Mouse (Mus musculus): Measurements from ENCODE around the gene Emx1. TPM values are rescaled to one million over a fixed set of nuclear protein-coding genes. Genes with fewer than 3 reads are reported as not detected.

The Emx1 gene
- polyA plus RNA-seq, 2 experiments = 0.63 TPM; not detected in 1

DNA sequence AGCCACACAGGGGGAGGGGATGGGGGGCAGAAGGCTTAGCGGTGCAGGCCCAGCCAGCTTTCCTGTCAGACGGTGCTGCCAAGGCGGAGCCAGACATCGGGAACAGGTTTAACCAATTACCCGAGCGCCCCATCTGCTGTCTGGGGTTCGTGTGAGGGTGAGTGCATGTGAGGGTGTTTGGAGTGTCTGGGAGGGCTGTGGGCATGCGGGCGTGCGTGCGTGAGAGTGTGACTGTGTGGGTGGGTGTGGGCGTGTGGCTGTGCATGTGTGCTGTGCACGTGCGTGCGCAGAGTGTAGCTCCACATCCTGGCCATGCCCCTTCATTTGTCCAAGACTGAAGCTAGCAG, 19.7 kb downstream of the Emx1 start:
- 0 out of 2 replicates have a peak overlapping the region, but pooled peaks have one; percentile 6 for H3K4me2 ChIP-seq (replicated peaks; ENCODE audit: low read depth, low read length, severe bottlenecking)
- no peak for DNase-seq (ENCODE audit: low spot score)
- ATAC-seq (ENCODE audit: low FRiP score, low read depth) = 0 out of 2 replicates have a peak, but pooled peaks have one; percentile 34

DNA sequence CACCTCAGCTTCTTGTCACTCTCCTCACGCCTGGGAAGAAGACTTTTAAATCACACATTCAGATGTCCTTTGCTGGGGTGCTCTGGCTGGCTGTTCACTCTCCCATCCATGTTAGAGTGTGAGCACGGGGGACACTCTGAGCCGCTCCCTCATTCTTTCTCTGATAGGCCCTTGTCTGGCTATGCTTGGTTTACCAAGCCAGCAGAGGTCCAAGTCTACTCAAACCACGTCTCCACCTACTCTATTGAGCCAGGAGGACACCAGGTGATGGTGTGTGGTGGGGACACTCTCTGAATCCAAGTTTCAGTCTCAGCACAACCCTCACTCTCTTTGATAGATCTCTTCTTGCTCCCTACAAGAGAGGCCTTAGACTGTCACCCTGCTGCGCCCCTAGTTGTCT, 20.1 kb downstream of the Emx1 start:
- no peak overlapping the region for H3K4me3 ChIP-seq (replicated peaks; ENCODE audit: low read length)
- H3K27ac ChIP-seq (replicated peaks; ENCODE audit: low read depth, low read length) = no peak overlapping the region
- no peaks in the 10 kb centered on the region for H3K36me3 ChIP-seq (ENCODE audit: control insufficient read depth, insufficient read depth, low read length)
- H3K9ac ChIP-seq (ENCODE audit: low read depth, low read length, severe bottlenecking) = no peak overlapping the region
- TF ChIP-seq POLR2A (IDR thresholded peaks at IDR 0.05; ENCODE audit: borderline replicate concordance, extremely low read depth, insufficient read depth, insufficient read length) = no peak
- WGBS = 61% methylated on average over 5 of the region's 5 CpGs
- no peaks in the 10 kb centered on the region for H3K9me3 ChIP-seq (ENCODE audit: control insufficient read depth, low read length)
- ATAC-seq (ENCODE audit: low FRiP score, low read depth) (no peak), DNase-seq (ENCODE audit: low spot score) (no peak)
- no peaks in the 10 kb centered on the region for H3K27me3 ChIP-seq (ENCODE audit: control insufficient read depth, insufficient read depth, low read length)
- no peak overlapping the region for H3K4me2 ChIP-seq (replicated peaks; ENCODE audit: low read depth, low read length, severe bottlenecking)
- H3K4me1 ChIP-seq (ENCODE audit: control insufficient read depth, insufficient read depth, low read length) = peaks cover 7% of the 10 kb centered on the region; the same call in 1 of the 2 replicates

More for the DNA sequence above, 19.7 kb downstream of the Emx1 start:
- Histone ChIP-seq H3K9me3 (ENCODE audit: control insufficient read depth, low read length) (no peaks in the 10 kb centered on the region), H3K27me3 (ENCODE audit: control insufficient read depth, insufficient read depth, low read length) (no peaks in the 10 kb centered on the region), H3K27ac (replicated peaks; ENCODE audit: low read depth, low read length) (no peak overlapping the region), H3K4me3 (replicated peaks; ENCODE audit: low read length) (no peak overlapping the region), H3K4me1 (ENCODE audit: control insufficient read depth, insufficient read depth, low read length) (peaks cover 7% of the 10 kb centered on the region; the same call in 1 of the 2 replicates), H3K9ac (ENCODE audit: low read depth, low read length, severe bottlenecking) (no peak overlapping the region), H3K36me3 (ENCODE audit: control insufficient read depth, insufficient read depth, low read length) (no peaks in the 10 kb centered on the region)
- TF ChIP-seq POLR2A (IDR thresholded peaks at IDR 0.05; ENCODE audit: borderline replicate concordance, extremely low read depth, insufficient read depth, insufficient read length) = no peak
- 29% methylated on average over 15 of the region's 15 CpGs for WGBS

DNA sequence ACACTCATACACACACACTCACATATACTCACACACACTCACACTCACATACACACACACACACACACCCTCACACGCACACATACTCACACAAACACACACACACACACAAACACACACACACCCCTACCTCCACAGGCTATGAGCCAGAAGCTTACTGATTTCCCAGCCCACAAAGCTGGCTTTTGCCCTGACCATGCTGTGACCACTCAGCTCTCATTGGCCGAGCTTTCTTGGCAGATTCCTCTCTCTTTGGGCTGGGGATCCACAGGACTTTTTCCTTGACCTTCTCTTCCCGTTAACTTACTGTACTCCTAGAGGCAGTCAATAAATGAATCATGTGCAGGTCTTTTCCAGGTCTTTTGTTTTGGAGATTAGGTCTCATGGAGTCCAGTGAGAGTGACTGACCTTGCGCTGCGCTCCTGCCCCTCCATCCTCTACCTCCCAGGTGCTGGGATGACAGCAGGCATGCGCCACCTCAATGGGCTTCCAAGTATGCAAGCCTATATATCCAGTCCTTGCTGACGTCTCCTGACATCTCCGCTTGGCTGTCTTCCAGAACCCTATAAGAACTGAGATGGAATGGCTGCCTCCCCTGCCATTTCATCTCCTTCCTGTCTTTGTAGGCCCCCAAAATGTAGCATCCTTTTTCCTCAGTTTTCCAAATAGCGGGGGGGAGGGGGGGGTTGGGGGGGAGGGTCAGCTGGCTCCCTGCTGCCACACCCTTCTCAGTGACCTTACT, 22.2 kb downstream of the Emx1 start:
- no peak for TF ChIP-seq POLR2A (IDR thresholded peaks at IDR 0.05; ENCODE audit: borderline replicate concordance, extremely low read depth, insufficient read depth, insufficient read length)
- H3K9ac ChIP-seq (ENCODE audit: low read depth, low read length, severe bottlenecking) = no peak overlapping the region
- no peak overlapping the region for H3K27ac ChIP-seq (replicated peaks; ENCODE audit: low read depth, low read length)
- H3K4me1 ChIP-seq (ENCODE audit: control insufficient read depth, insufficient read depth, low read length) = peaks cover 7% of the 10 kb centered on the region; the same call in 1 of the 2 replicates
- DNase-seq (ENCODE audit: low spot score) (no peak), ATAC-seq (ENCODE audit: low FRiP score, low read depth) (no peak)
- no peaks in the 10 kb centered on the region for H3K9me3 ChIP-seq (ENCODE audit: control insufficient read depth, low read length)
- H3K36me3 ChIP-seq (ENCODE audit: control insufficient read depth, insufficient read depth, low read length) = no peaks in the 10 kb centered on the region
- H3K27me3 ChIP-seq (ENCODE audit: control insufficient read depth, insufficient read depth, low read length) = no peaks in the 10 kb centered on the region
- H3K4me3 ChIP-seq (replicated peaks; ENCODE audit: low read length) = no peak overlapping the region
- 78% methylated on average over 9 of the region's 9 CpGs for WGBS
- H3K4me2 ChIP-seq (replicated peaks; ENCODE audit: low read depth, low read length, severe bottlenecking) = no peak overlapping the region

DNA sequence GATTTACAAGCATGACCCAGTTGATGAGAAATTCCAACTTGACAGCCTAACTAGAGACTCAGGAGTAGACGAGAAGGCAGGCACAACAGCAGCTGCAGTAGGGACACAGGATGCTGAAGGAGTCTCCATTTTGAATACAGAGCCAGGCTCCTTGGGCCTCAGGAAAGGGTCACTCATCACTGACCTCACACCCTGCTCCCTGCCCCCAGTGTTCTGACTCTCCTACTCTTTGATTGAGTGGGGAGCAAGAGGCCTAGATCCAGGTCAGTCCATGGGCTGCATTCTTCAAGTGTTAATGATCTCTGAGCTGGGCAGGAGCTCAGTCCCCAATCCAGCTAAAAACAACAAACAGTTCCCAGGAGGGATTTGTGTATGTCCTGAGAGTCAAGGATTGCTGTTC, 23.4 kb downstream of the Emx1 start:
- no peak for TF ChIP-seq POLR2A (IDR thresholded peaks at IDR 0.05; ENCODE audit: borderline replicate concordance, extremely low read depth, insufficient read depth, insufficient read length)
- ATAC-seq (ENCODE audit: low FRiP score, low read depth) (no peak), DNase-seq (ENCODE audit: low spot score) (no peak)
- H3K36me3 ChIP-seq (ENCODE audit: control insufficient read depth, insufficient read depth, low read length) = no peaks in the 10 kb centered on the region
- no peak overlapping the region for H3K4me3 ChIP-seq (replicated peaks; ENCODE audit: low read length)
- no peak overlapping the region for H3K27ac ChIP-seq (replicated peaks; ENCODE audit: low read depth, low read length)
- H3K4me1 ChIP-seq (ENCODE audit: control insufficient read depth, insufficient read depth, low read length) = peaks cover 7% of the 10 kb centered on the region; the same call in 1 of the 2 replicates
- no peak overlapping the region for H3K4me2 ChIP-seq (replicated peaks; ENCODE audit: low read depth, low read length, severe bottlenecking)
- H3K27me3 ChIP-seq (ENCODE audit: control insufficient read depth, insufficient read depth, low read length) = no peaks in the 10 kb centered on the region
- no peak overlapping the region for H3K9ac ChIP-seq (ENCODE audit: low read depth, low read length, severe bottlenecking)
- WGBS = 17% methylated on average over 1 of the region's 1 CpGs
- H3K9me3 ChIP-seq (ENCODE audit: control insufficient read depth, low read length) = no peaks in the 10 kb centered on the region

DNA sequence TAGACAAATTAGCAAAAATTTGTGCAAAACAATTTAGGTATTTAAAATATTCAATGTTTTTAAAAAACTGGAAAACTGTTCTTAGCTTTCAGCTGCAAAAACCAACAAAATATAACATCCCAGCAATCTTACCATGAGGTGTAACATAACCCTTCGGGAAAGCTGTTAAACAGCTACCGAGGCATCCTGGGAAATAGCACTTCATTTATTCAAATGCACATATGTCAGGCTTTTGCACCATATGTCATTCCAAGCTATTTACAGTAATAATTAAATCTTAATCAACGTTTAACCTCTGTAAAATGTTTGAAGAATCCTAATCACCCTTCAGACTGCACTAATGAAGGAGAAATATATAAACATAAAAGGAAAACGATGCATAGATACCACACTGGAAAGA, 31.0 kb downstream of the Emx1 start:
- DNase-seq (ENCODE audit: low spot score) (no peak), ATAC-seq (ENCODE audit: low FRiP score, low read depth) (no peak)
- 39% methylated on average over 4 of the region's 4 CpGs for WGBS
- Histone ChIP-seq H3K27ac (replicated peaks; ENCODE audit: low read depth, low read length) (no peak overlapping the region), H3K9me3 (ENCODE audit: control insufficient read depth, low read length) (no peaks in the 10 kb centered on the region), H3K4me2 (replicated peaks; ENCODE audit: low read depth, low read length, severe bottlenecking) (no peak overlapping the region), H3K4me3 (replicated peaks; ENCODE audit: low read length) (no peak overlapping the region), H3K9ac (ENCODE audit: low read depth, low read length, severe bottlenecking) (no peak overlapping the region), H3K27me3 (ENCODE audit: control insufficient read depth, insufficient read depth, low read length) (no peaks in the 10 kb centered on the region), H3K4me1 (ENCODE audit: control insufficient read depth, insufficient read depth, low read length) (peaks cover 13% of the 10 kb centered on the region; the same call in 1 of the 2 replicates), H3K36me3 (ENCODE audit: control insufficient read depth, insufficient read depth, low read length) (no peaks in the 10 kb centered on the region)
- TF ChIP-seq POLR2A (IDR thresholded peaks at IDR 0.05; ENCODE audit: borderline replicate concordance, extremely low read depth, insufficient read depth, insufficient read length) = no peak

All from limb, embryonic 14.5 days (tissue).